Mouse (Mus musculus) NIH3T3 (cell line): ENCODE data around the gene Fndc1.

Source experiments
- DNase-seq: peaks from one replicate; pipeline ENCODE4 v3.0.0-alpha.2; 2012; ENCODE audit warnings: low read depth

Gene Fndc1

GRCm38 (mm10) chr17:7820176-7820575, 6.9 kb downstream of the Fndc1 start:
- DNase-seq = no peak

- no peak for DNase-seq
These were observed 10.5 kb downstream of the Fndc1 start for GRCm38 (mm10) chr17:7816602-7817001.

- DNase-seq = no peak
These were observed 12.7 kb downstream of the Fndc1 start for GRCm38 (mm10) chr17:7814433-7814832.

- DNase-seq = no peak
These were observed 19.1 kb downstream of the Fndc1 start for GRCm38 (mm10) chr17:7808043-7808442.

- DNase-seq = no peak
These were observed 22.0 kb downstream of the Fndc1 start for GRCm38 (mm10) chr17:7805105-7805504.

GRCm38 (mm10) chr17:7802483-7802882, 24.6 kb downstream of the Fndc1 start:
- no peak for DNase-seq

GRCm38 (mm10) chr17:7799894-7800293, 27.2 kb downstream of the Fndc1 start:
- DNase-seq = no peak

- no peak for DNase-seq
These were observed 31.5 kb downstream of the Fndc1 start for GRCm38 (mm10) chr17:7795584-7795983.

GRCm38 (mm10) chr17:7795168-7795567, 31.9 kb downstream of the Fndc1 start:
- DNase-seq = peak; percentile 16

GRCm38 (mm10) chr17:7794093-7794492, 33.0 kb downstream of the Fndc1 start:
- no peak for DNase-seq

- no peak for DNase-seq
These were observed 36.6 kb downstream of the Fndc1 start for GRCm38 (mm10) chr17:7790512-7790911.

GRCm38 (mm10) chr17:7774101-7774500, 53.0 kb downstream of the Fndc1 start:
- no peak for DNase-seq

GRCm38 (mm10) chr17:7759786-7760185, 67.3 kb downstream of the Fndc1 start:
- DNase-seq = no peak

- no peak for DNase-seq
These were observed 72.1 kb downstream of the Fndc1 start for GRCm38 (mm10) chr17:7755001-7755400.

- DNase-seq = no peak
These were observed 73.7 kb downstream of the Fndc1 start for GRCm38 (mm10) chr17:7753383-7753782.

GRCm38 (mm10) chr17:7749051-7749815, 77.9 kb downstream of the Fndc1 start:
- peak; percentile 12 for DNase-seq

GRCm38 (mm10) chr17:7746841-7747240, 80.3 kb downstream of the Fndc1 start:
- DNase-seq = no peak

GRCm38 (mm10) chr17:7744976-7745375, 82.1 kb downstream of the Fndc1 start:
- DNase-seq = no peak

- DNase-seq = peak; percentile 79
These were observed 86.1 kb downstream of the Fndc1 start for GRCm38 (mm10) chr17:7740988-7741387.

- DNase-seq = no peak
These were observed 104.1 kb downstream of the Fndc1 start for GRCm38 (mm10) chr17:7722991-7723390.

- DNase-seq = no peak
These were observed 108.2 kb downstream of the Fndc1 start for GRCm38 (mm10) chr17:7718886-7719285.

GRCm38 (mm10) chr17:7717945-7718344, 109.2 kb downstream of the Fndc1 start:
- DNase-seq = no peak

GRCm38 (mm10) chr17:7713020-7713419, 114.1 kb downstream of the Fndc1 start:
- DNase-seq = no peak

- DNase-seq = no peak
These were observed 120.0 kb downstream of the Fndc1 start for GRCm38 (mm10) chr17:7707073-7707472.
